Mouse (Mus musculus) ES-E14 (cell line): Measurements from ENCODE around the gene Bdh2. TPM values are rescaled to one million over a fixed set of nuclear protein-coding genes. Genes with fewer than 3 reads are reported as not detected.

Source experiments
- DNase-seq: peaks from one replicate; pipeline ENCODE4 v3.0.0-alpha.2; 2013; ENCODE audit warnings: low read depth, low spot score
- H3K27ac ChIP-seq: 2 replicates; pipeline ENCODE4 v1.5.1; 2012; ENCODE audit warnings: low read depth, mild to moderate bottlenecking, low read length, moderate library complexity, mixed read lengths; ENCODE audit not compliant: poor library complexity, insufficient read depth, severe bottlenecking
- H3K36me3 ChIP-seq: 2 replicates; pipeline ENCODE4 v1.6.1; 2012; ENCODE audit warnings: mild to moderate bottlenecking, low read length, moderate library complexity, mixed read lengths; ENCODE audit not compliant: control insufficient read depth, poor library complexity, insufficient read depth, severe bottlenecking
- H3K4me1 ChIP-seq, 2 experiments: fragments of 150-350 bp in 1 of 2; sonication (generic) in 1 of 2; 2 replicates each; pipeline ENCODE4 v1.6.1; 2012; ENCODE audit warnings: low read length in 2 of 2, mild to moderate bottlenecking in 1 of 2, mixed read lengths in 1 of 2; ENCODE audit not compliant: control insufficient read depth in 2 of 2, insufficient read depth in 2 of 2, poor library complexity in 1 of 2
- H3K4me3 ChIP-seq, 2 experiments: fragments of 150-350 bp in 1 of 2; sonication (generic) in 1 of 2; 2 replicates each; pipeline ENCODE4 v1.5.1; 2012; ENCODE audit warnings: low read length in 2 of 2, low read depth in 1 of 2, mild to moderate bottlenecking in 1 of 2, mixed read lengths in 1 of 2; ENCODE audit not compliant: insufficient read depth in 1 of 2, poor library complexity in 1 of 2, severe bottlenecking in 1 of 2
- H3K9ac ChIP-seq: 2 replicates; pipeline ENCODE4 v1.6.1; 2012; ENCODE audit warnings: low read depth, mild to moderate bottlenecking, low read length, mixed read lengths; ENCODE audit not compliant: poor library complexity, insufficient read depth, severe bottlenecking
- H3K9me3 ChIP-seq: fragments of 150-350 bp; sonication (generic); 2 replicates; pipeline ENCODE4 v1.6.1; 2012; ENCODE audit warnings: low read depth, mild to moderate bottlenecking, low read length; ENCODE audit not compliant: control insufficient read depth, insufficient read depth
- CHD2 ChIP-seq: IDR thresholded peaks from 2 replicates; pipeline ENCODE4 v1.6.1; 2014; ENCODE audit warnings: mild to moderate bottlenecking, low read depth, low read length, inconsistent platforms
- HCFC1 ChIP-seq: IDR thresholded peaks from 2 replicates; pipeline ENCODE4 v1.6.1; 2012; ENCODE audit warnings: low read length, inconsistent platforms, borderline replicate concordance; ENCODE audit not compliant: insufficient read depth
- MAFK ChIP-seq: IDR thresholded peaks from 2 replicates; pipeline ENCODE4 v1.6.1; 2014; ENCODE audit warnings: mild to moderate bottlenecking, low read depth, low read length, inconsistent platforms; ENCODE audit not compliant: insufficient read depth
- ZC3H11A ChIP-seq: IDR thresholded peaks from 2 replicates; pipeline ENCODE4 v1.6.1; 2012; ENCODE audit warnings: low read depth, mild to moderate bottlenecking, inconsistent platforms, low read length, borderline replicate concordance
- ZNF384 ChIP-seq: IDR thresholded peaks from 2 replicates; pipeline ENCODE4 v1.6.1; 2012; ENCODE audit warnings: low read depth, low read length, inconsistent platforms
- in situ Hi-C, 2 experiments: fragments of 600-800 bp; cut with MboI; formaldehyde crosslinking; loops; one replicate each; pipeline ENCODE4 v1.15.1; 2025; ENCODE audit warnings: low sequenced_read_pairs in 2 of 2, inconsistent platforms in 1 of 2; ENCODE audit not compliant: unreplicated experiment in 2 of 2
- total RNA-seq: library from RNA; depleted of rRNA; stranded (reverse); fragments of 300-350 nt; gene quantifications from 2 replicates; pipeline ENCODE4 v1.2.3, GENCODE M21; 2012; rRNA removed

Bdh2 gene
- total RNA-seq, result 6.0 and 10.0 TPM in 2 replicates

GRCm38 (mm10) chr3:135280669-135281415, at the start of gene Bdh2:
TSS of gene Bdh2 (plus strand) at chr3:135281221.
- DNase-seq, result peak; percentile 93
- Histone ChIP-seq H3K9me3 (no peaks in the 10 kb centered on the region), H3K27ac (no peak within 1 kb of the TSS), H3K4me1 (peaks cover 0 to 6% of the 10 kb centered on the region in 2 experiments; a peak in 1 of 4 replicates), H3K9ac (no peak within 1 kb of the TSS), H3K4me3 (peak within 1 kb of the TSS in 1 of 2 experiments; percentile 27; a peak in 1 of 4 replicates), H3K36me3 (no peaks in the 10 kb centered on the region)
- in situ Hi-C loops, result loop anchor here (10.0 to 25.0 kb wide), 2 partner anchors 454 to 456 kb away; no protein-coding TSS in a partner anchor
- TF ChIP-seq CHD2 (0 out of 2 replicates have a peak, but pooled peaks have one; percentile 25), HCFC1 (no peak; the same call in 1 of the 2 replicates), MAFK (no peak), ZNF384 (no peak), ZC3H11A (peak; percentile 93)

- no peak overlapping the region for H3K9ac ChIP-seq
- in situ Hi-C loops, result loop anchor here in 1 of 2 experiments (25.0 kb wide), 1 partner anchor 1745 kb away; no protein-coding TSS in a partner anchor
Measured at GRCm38 (mm10) chr3:135232058-135232457, 49.0 kb upstream of the Bdh2 start.

DNA sequence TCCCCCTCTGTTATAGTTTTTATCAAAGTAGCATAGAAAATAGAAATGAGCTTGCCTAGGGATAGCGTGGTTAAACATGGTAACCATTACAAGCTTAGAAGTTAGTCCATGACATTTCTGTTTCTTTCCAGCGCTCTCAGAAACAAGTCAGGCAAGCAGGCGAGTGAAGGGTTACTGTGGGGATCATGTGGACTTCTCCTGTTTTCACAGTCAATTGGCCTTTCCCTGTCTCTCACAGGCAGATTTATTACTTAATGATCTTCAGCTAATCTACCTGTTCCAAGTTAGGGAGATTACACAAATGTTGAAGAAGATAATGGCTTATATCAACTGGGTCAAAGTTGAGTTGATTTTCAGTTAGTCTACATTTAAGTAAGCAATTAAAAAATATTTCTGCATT, 48.6 kb upstream of the Bdh2 start:
- Histone ChIP-seq H3K9ac (no peak overlapping the region), H3K27ac (no peak overlapping the region), H3K9me3 (no peaks in the 10 kb centered on the region), H3K36me3 (peaks cover 26% of the 10 kb centered on the region), H3K4me1 (no peaks in the 10 kb centered on the region), H3K4me3 (no peak overlapping the region)
- TF ChIP-seq ZNF384, result no peak
- no peak for TF ChIP-seq HCFC1
- in situ Hi-C loops, result loop anchor here in 1 of 2 experiments (25.0 kb wide), 1 partner anchor 1745 kb away; no protein-coding TSS in a partner anchor
- DNase-seq, result no peak

More at GRCm38 (mm10) chr3:135232058-135232457, 49.0 kb upstream of the Bdh2 start:
- TF ChIP-seq ZC3H11A, result no peak
- H3K27ac ChIP-seq, result no peak overlapping the region
- H3K4me3 ChIP-seq, result no peak overlapping the region
- no peaks in the 10 kb centered on the region for H3K4me1 ChIP-seq
- peaks cover 24% of the 10 kb centered on the region for H3K36me3 ChIP-seq
- H3K9me3 ChIP-seq, result no peaks in the 10 kb centered on the region
- DNase-seq, result no peak

DNA sequence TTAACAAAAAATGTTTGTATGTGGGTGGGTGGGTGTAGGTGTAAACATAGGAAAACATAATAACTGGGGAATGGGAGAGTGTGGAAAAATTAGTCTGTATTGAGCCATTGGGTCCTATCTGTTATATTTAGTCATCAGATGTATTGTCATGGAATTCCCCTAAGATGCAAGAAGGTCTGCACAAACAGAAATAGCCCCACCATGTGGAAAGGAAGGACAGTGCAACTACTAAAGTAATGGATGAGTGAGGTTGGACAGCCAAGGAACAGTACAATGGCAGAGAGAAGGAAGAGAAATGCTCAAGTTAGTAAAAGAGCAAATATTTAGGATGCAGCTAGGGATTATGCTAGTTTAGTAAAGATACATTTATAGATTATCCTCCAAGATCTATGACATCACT, 35.3 kb upstream of the Bdh2 start:
- in situ Hi-C loops, result loop anchor here in 1 of 2 experiments (25.0 kb wide), 1 partner anchor 1758 kb away; no protein-coding TSS in a partner anchor
- H3K4me1 ChIP-seq, result no peaks in the 10 kb centered on the region
- H3K36me3 ChIP-seq, result peaks cover 42% of the 10 kb centered on the region
- no peak overlapping the region for H3K9ac ChIP-seq
- TF ChIP-seq HCFC1 (no peak), MAFK (no peak), ZC3H11A (no peak), CHD2 (no peak), ZNF384 (no peak)
- no peak overlapping the region for H3K27ac ChIP-seq
- no peak overlapping the region for H3K4me3 ChIP-seq
- peak; percentile 24 for DNase-seq
- no peaks in the 10 kb centered on the region for H3K9me3 ChIP-seq
